Mouse (Mus musculus): ENCODE measurements around the gene Satb1.

DNA sequence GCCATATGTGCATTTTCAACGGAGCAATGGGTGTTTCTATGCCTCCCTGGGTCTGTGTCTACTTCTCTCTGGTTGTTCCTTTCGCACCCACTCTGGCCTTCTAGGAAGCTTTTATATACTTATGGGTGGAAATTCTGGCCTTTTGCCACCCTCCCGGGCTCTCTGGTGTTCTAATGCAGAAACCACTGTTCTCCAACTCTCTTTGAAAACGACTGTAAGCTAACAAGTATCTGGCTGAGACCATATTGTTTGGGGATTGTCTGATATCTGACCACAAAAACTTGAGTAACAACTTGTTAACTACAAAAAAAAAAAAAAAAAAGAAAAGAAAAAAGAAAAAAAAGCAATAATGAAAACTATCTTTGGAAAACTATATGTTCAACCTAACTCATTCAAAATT lies 73.6 kb downstream of the Satb1 start:
- TF ChIP-seq CTCF (IDR thresholded peaks at IDR 0.05; ENCODE audit: low read depth), result no peak
- TF ChIP-seq EP300 (IDR thresholded peaks at IDR 0.05; ENCODE audit: low read depth), result no peak

All from heart, postnatal 0 days (tissue).